Mouse (Mus musculus) spleen, adult 2 months (tissue): ENCODE data around the gene Eef1akmt3. TPM values are rescaled to one million over a fixed set of nuclear protein-coding genes. Genes with fewer than 3 reads are reported as not detected.

Experiments
- DNase-seq, 2 experiments: peaks; one replicate each; pipeline versions ENCODE4 v3.0.0 to v3.0.0-alpha.2; 2012 to 2021; ENCODE audit warnings: low spot score in 2 of 2, low read depth in 1 of 2
- H3K27ac ChIP-seq: fragments of 200-500 bp; 2 replicates; pipeline ENCODE4 v1.5.1; 2012; ENCODE audit warnings: low read length, inconsistent platforms; ENCODE audit not compliant: insufficient read depth
- H3K27me3 ChIP-seq: fragments of 200-500 bp; 2 replicates; pipeline ENCODE4 v1.6.1; 2012; ENCODE audit warnings: mild to moderate bottlenecking, moderate library complexity, low read length, inconsistent platforms; ENCODE audit not compliant: control insufficient read depth, insufficient read depth
- H3K36me3 ChIP-seq: fragments of 200-500 bp; 2 replicates; pipeline ENCODE4 v1.6.1; 2012; ENCODE audit warnings: mild to moderate bottlenecking, low read length, inconsistent platforms; ENCODE audit not compliant: control insufficient read depth, insufficient read depth
- H3K4me1 ChIP-seq: fragments of 200-500 bp; 2 replicates; pipeline ENCODE4 v1.6.1; 2011; ENCODE audit warnings: inconsistent platforms; ENCODE audit not compliant: control insufficient read depth, insufficient read depth, insufficient read length
- H3K4me3 ChIP-seq: fragments of 200-500 bp; 2 replicates; pipeline ENCODE4 v1.5.1; 2011; ENCODE audit warnings: mild to moderate bottlenecking, inconsistent platforms; ENCODE audit not compliant: insufficient read depth, insufficient read length; ENCODE audit errors: extremely low read depth
- CTCF ChIP-seq: fragments of 200-500 bp; IDR thresholded peaks from 2 replicates; pipeline ENCODE4 v1.5.1; 2011; ENCODE audit warnings: mild to moderate bottlenecking, inconsistent platforms; ENCODE audit not compliant: insufficient read depth, insufficient read length, insufficient replicate concordance; ENCODE audit errors: extremely low read depth
- POLR2A ChIP-seq: fragments of 200-500 bp; IDR thresholded peaks from 2 replicates; pipeline ENCODE4 v1.6.1; 2011; ENCODE audit warnings: low read depth, low read length, inconsistent platforms
- WGBS: fragments of 180-500 bp; shearing (Covaris S2); methylation state at CpG from one replicate; pipeline ENCODE4 v1.1.7; 2018; 5-methylcytosine and 5-hydroxymethylcytosine counted together
- polyA plus RNA-seq: library from polyadenylated mRNA; depleted of rRNA; stranded (reverse); fragments of >200 nt; gene quantifications from 2 replicates; pipeline ENCODE4 v1.2.3, GENCODE M21; 2012

Gene Eef1akmt3
- polyA plus RNA-seq, 1 experiment: 0.42 TPM

GRCm38 (mm10) chr10:127002056-127002455, 39.3 kb downstream of the Eef1akmt3 start:
- no peak overlapping the region for H3K4me3 ChIP-seq
- no peaks in the 10 kb centered on the region for H3K27me3 ChIP-seq
- no peak overlapping the region for H3K27ac ChIP-seq
- 78% methylated on average over 1 of the region's 1 CpGs for WGBS
- peaks cover 11% of the 10 kb centered on the region for H3K36me3 ChIP-seq
- no peaks in the 10 kb centered on the region for H3K4me1 ChIP-seq
- no peak for TF ChIP-seq CTCF
- no peak for TF ChIP-seq POLR2A
- no peak for DNase-seq

GRCm38 (mm10) chr10:127001297-127001696, 40.0 kb downstream of the Eef1akmt3 start:
- 77% methylated on average over 9 of the region's 9 CpGs for WGBS
- Histone ChIP-seq H3K27me3 (no peaks in the 10 kb centered on the region), H3K27ac (no peak overlapping the region), H3K4me1 (no peaks in the 10 kb centered on the region), H3K4me3 (no peak overlapping the region), H3K36me3 (peaks cover 11% of the 10 kb centered on the region)
- no peak for DNase-seq
- TF ChIP-seq POLR2A (no peak), CTCF (no peak)

- Histone ChIP-seq H3K4me1 (no peaks in the 10 kb centered on the region), H3K4me3 (no peak within 1 kb of the TSS), H3K36me3 (peaks cover 12% of the 10 kb centered on the region), H3K27me3 (no peaks in the 10 kb centered on the region), H3K27ac (no peak within 1 kb of the TSS)
- TF ChIP-seq CTCF (no peak), POLR2A (no peak)
- 85% methylated on average over 5 of the region's 5 CpGs for WGBS
- no peak for DNase-seq
Measured at GRCm38 (mm10) chr10:127000529-127000928, 40.8 kb downstream of the Eef1akmt3 start, which contains the start of gene Avil. Gene Avil (plus strand): TSS chr10:127000709.

GRCm38 (mm10) chr10:126997340-126998113, 43.8 kb downstream of the Eef1akmt3 start:
- peaks cover 26% of the 10 kb centered on the region for H3K36me3 ChIP-seq
- TF ChIP-seq CTCF: no peak
- no peak for TF ChIP-seq POLR2A

GRCm38 (mm10) chr10:126993621-126994020, 47.7 kb downstream of the Eef1akmt3 start:
- no peak overlapping the region for H3K4me3 ChIP-seq
- H3K27ac ChIP-seq: 0 out of 2 replicates have a peak overlapping the region, but pooled peaks have one; percentile 3
- peaks cover 31% of the 10 kb centered on the region for H3K36me3 ChIP-seq
- peaks cover 3% of the 10 kb centered on the region; the same call in 1 of the 2 replicates for H3K4me1 ChIP-seq
- H3K27me3 ChIP-seq: no peaks in the 10 kb centered on the region
- WGBS: 35% methylated on average over 3 of the region's 3 CpGs
- TF ChIP-seq CTCF: no peak
- no peak for TF ChIP-seq POLR2A
- DNase-seq: peak; percentile 19 to 34

More at GRCm38 (mm10) chr10:126997340-126998113, 43.8 kb downstream of the Eef1akmt3 start:
- H3K27me3 ChIP-seq: no peaks in the 10 kb centered on the region
- H3K27ac ChIP-seq: no peak overlapping the region
- no peak overlapping the region for H3K4me3 ChIP-seq
- DNase-seq: no peak
- peaks cover 3% of the 10 kb centered on the region; the same call in 1 of the 2 replicates for H3K4me1 ChIP-seq
- WGBS: 66% methylated on average over 13 of the region's 13 CpGs

- no peak for DNase-seq
- TF ChIP-seq CTCF: no peak
- TF ChIP-seq POLR2A: no peak
- 90% methylated on average over 3 of the region's 3 CpGs for WGBS
- no peak overlapping the region for H3K27ac ChIP-seq
- peaks cover 12% of the 10 kb centered on the region; the same call in 1 of the 2 replicates for H3K4me1 ChIP-seq
- peaks cover 20% of the 10 kb centered on the region for H3K36me3 ChIP-seq
- no peaks in the 10 kb centered on the region for H3K27me3 ChIP-seq
- H3K4me3 ChIP-seq: no peak overlapping the region
Measured at GRCm38 (mm10) chr10:126991676-126992075, 49.6 kb downstream of the Eef1akmt3 start.
